Mouse (Mus musculus) embryonic facial prominence, embryonic 10.5 days (tissue): ENCODE measurements at regions not wholly inside any gene's neighbourhood (a gene's known extent, or its start where the extent isn't known, plus 50 kb on each side); places are given as distances from the start of the nearest gene placed in this dataset.

Source experiments
- DNase-seq: peaks from one replicate; pipeline ENCODE4 v3.0.0-alpha.2; 2017; ENCODE audit warnings: low spot score
- H3K27ac ChIP-seq: fragments of 300-500 bp; sonication (generic); replicated peaks from 2 replicates; pipeline ENCODE4 v1.5.1; 2016; ENCODE audit warnings: mild to moderate bottlenecking
- H3K27me3 ChIP-seq: fragments of 300-500 bp; sonication (generic); replicated peaks from 2 replicates; pipeline ENCODE4 v1.6.1; 2016; ENCODE audit warnings: low read depth, mild to moderate bottlenecking; ENCODE audit not compliant: poor library complexity, severe bottlenecking
- H3K36me3 ChIP-seq: fragments of 300-500 bp; sonication (generic); replicated peaks from 2 replicates; pipeline ENCODE4 v1.6.1; 2016; ENCODE audit warnings: mild to moderate bottlenecking, moderate library complexity
- H3K4me1 ChIP-seq: fragments of 300-500 bp; sonication (generic); 2 replicates; pipeline ENCODE4 v1.6.1; 2016
- H3K4me3 ChIP-seq: fragments of 300-500 bp; sonication (generic); 2 replicates; pipeline ENCODE4 v1.5.1; 2016; ENCODE audit warnings: mild to moderate bottlenecking, moderate library complexity
- H3K9me3 ChIP-seq: fragments of 300-500 bp; sonication (generic); 2 replicates; pipeline ENCODE4 v1.6.1; 2016; ENCODE audit warnings: mild to moderate bottlenecking
- WGBS: fragments of 180-500 bp; shearing (Covaris S2); methylation state at CpG from one replicate; pipeline ENCODE4 v1.1.7; 2016; 5-methylcytosine and 5-hydroxymethylcytosine counted together

DNA sequence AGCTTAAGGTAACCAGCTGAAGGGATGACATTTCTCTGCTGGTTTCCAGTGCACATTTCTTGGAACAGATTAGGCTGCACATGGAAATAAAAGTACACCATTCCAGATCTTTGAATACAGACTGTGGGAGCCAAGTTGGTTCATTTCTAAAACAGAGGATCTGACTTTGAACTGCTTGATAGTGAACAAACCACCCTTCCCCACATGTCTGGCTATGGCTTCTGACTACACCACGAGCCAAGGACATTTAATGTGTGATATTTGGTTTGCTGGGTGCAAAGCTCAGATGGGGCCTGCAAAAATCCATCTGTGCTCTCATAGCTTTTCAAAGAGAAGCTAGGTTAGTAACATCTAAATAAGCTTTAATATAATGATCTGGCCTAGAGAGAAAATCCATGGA is 614.7 kb upstream of the Cdh11 start:
- H3K9me3 ChIP-seq = no peaks in the 10 kb centered on the region
- peaks cover 25% of the 10 kb centered on the region for H3K4me1 ChIP-seq
- 87% methylated on average over 1 of the region's 1 CpGs for WGBS
- no peak overlapping the region for H3K27ac ChIP-seq
- no peaks in the 10 kb centered on the region for H3K27me3 ChIP-seq
- H3K4me3 ChIP-seq = no peak overlapping the region
- no peaks in the 10 kb centered on the region for H3K36me3 ChIP-seq
- DNase-seq = no peak

- H3K36me3 ChIP-seq = no peaks in the 10 kb centered on the region
- no peak for DNase-seq
- no peak overlapping the region; the same call in 1 of the 2 replicates for H3K27ac ChIP-seq
- 81% methylated on average over 3 of the region's 3 CpGs for WGBS
- no peak overlapping the region for H3K4me3 ChIP-seq
- peaks cover 23% of the 10 kb centered on the region for H3K4me1 ChIP-seq
- no peaks in the 10 kb centered on the region for H3K9me3 ChIP-seq
- H3K27me3 ChIP-seq = no peaks in the 10 kb centered on the region
Observed at GRCm38 (mm10) chr8:103402731-103403130, 617.3 kb upstream of the Cdh11 start.

- Histone ChIP-seq H3K9me3 (no peaks in the 10 kb centered on the region), H3K4me3 (no peak overlapping the region), H3K27ac (no peak overlapping the region), H3K36me3 (no peaks in the 10 kb centered on the region), H3K4me1 (peaks cover 27% of the 10 kb centered on the region), H3K27me3 (no peaks in the 10 kb centered on the region)
- 93% methylated on average over 4 of the region's 4 CpGs for WGBS
- no peak for DNase-seq
Observed at GRCm38 (mm10) chr8:103403826-103404225, 618.4 kb upstream of the Cdh11 start.

GRCm38 (mm10) chr8:103405787-103406186 is 620.3 kb upstream of the Cdh11 start:
- DNase-seq = no peak

DNA sequence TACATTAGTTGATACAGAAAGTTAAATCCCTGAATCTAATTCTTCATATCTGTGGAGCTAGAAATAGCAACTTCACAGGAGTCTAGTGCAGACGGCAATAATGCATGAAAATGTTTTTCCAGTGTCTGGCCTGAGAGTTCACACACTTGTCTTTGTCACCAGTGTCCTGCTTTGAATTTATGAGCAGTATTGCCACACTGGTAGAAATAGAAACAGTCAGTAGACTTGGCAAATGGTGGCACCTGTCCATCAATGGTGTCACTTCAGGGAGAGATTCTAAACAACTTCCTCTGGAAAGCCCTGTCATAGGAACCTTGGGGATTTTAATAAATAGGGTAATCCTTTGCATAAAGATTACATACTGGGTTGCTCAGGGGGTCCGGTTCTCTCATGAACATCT is 621.5 kb upstream of the Cdh11 start:
- Histone ChIP-seq H3K27ac (no peak overlapping the region), H3K9me3 (no peaks in the 10 kb centered on the region), H3K36me3 (no peaks in the 10 kb centered on the region), H3K4me3 (no peak overlapping the region), H3K4me1 (peaks cover 42% of the 10 kb centered on the region), H3K27me3 (no peaks in the 10 kb centered on the region)
- 85% methylated on average over 2 of the region's 2 CpGs for WGBS
- DNase-seq = no peak

More at GRCm38 (mm10) chr8:103405787-103406186, 620.3 kb upstream of the Cdh11 start:
- Histone ChIP-seq H3K36me3 (no peaks in the 10 kb centered on the region), H3K9me3 (no peaks in the 10 kb centered on the region), H3K27me3 (no peaks in the 10 kb centered on the region), H3K4me1 (peaks cover 42% of the 10 kb centered on the region), H3K4me3 (no peak overlapping the region), H3K27ac (no peak overlapping the region; the same call in 1 of the 2 replicates)
- 92% methylated on average over 12 of the region's 12 CpGs for WGBS

DNA sequence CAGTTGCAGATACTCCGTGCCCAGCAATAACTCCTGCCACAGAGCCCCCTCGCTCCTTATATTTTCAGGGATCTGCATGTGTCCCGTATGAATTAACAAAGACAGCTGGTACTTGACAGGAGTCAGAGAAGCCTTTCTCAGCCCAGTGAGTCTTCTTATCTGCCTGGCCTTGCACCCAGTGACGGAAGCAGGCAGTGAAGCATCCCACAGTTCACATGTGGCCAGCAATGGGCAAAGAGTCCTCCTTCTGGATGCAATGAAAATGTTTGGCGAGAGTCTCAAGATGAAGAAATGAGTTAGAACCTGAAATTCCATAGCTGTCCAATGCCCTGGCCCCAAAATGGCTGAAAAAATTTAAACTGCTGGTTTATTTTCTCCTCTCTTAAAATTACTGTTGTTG is 622.2 kb upstream of the Cdh11 start:
- Histone ChIP-seq H3K4me1 (peaks cover 37% of the 10 kb centered on the region), H3K9me3 (no peaks in the 10 kb centered on the region), H3K27ac (peak overlapping the region; percentile 70; the same call in 1 of the 2 replicates), H3K36me3 (no peaks in the 10 kb centered on the region), H3K27me3 (no peaks in the 10 kb centered on the region), H3K4me3 (no peak overlapping the region)
- no peak for DNase-seq
- 83% methylated on average over 5 of the region's 5 CpGs for WGBS

DNA sequence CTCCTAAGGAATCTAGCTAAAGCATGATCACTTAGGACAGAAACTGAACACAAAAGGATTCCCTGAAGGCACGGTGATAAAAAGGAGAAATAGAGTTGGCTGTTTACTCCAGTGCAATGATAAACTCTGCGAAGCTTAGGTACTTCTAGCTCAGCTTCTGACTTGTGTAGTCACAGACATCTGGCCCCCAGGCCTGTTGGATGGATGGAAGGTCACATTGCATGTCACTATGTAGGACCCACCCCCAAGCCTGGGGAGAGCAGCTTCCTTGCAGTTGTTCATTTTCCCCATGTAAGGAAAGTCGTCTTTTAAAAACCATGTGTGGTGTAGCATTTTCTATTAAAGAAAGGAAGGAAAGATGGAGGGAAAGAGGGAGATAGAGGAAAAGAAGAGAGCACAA is 623.0 kb upstream of the Cdh11 start:
- no peaks in the 10 kb centered on the region for H3K9me3 ChIP-seq
- H3K4me1 ChIP-seq = peaks cover 37% of the 10 kb centered on the region
- H3K4me3 ChIP-seq = no peak overlapping the region
- peak; percentile 53 for DNase-seq
- peak overlapping the region; percentile 79 for H3K27ac ChIP-seq
- WGBS = 46% methylated on average over 3 of the region's 3 CpGs
- H3K36me3 ChIP-seq = no peaks in the 10 kb centered on the region
- H3K27me3 ChIP-seq = no peaks in the 10 kb centered on the region

DNA sequence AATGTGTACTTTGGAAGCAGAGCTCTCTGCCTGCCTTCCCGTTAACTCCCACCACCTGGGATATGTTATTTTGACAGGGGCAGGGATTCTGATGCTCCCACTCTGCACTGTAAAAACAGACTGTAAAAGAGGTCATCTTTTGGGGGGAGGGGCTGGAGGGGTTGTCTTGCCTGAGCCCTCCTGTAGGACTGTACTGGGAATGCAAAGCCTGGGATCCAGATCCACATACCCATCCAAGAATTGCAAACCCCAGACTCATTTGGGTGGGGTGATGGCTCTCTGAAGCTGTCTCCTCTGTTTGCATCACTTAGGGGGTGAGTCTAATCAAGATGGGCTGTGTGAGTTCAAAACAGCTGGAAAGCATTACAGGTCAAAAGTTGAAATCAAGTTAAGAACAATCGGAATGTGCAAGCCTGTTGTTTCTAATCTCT is 623.7 kb upstream of the Cdh11 start:
- Histone ChIP-seq H3K4me1 (peaks cover 39% of the 10 kb centered on the region), H3K36me3 (no peaks in the 10 kb centered on the region), H3K9me3 (no peaks in the 10 kb centered on the region), H3K27me3 (no peaks in the 10 kb centered on the region), H3K4me3 (no peak overlapping the region), H3K27ac (peak overlapping the region; percentile 79)
- peak; percentile 84 for DNase-seq
- 26% methylated on average over 2 of the region's 2 CpGs for WGBS

- 77% methylated on average over 7 of the region's 7 CpGs for WGBS
- peak overlapping the region; percentile 40 for H3K27ac ChIP-seq
Observed at GRCm38 (mm10) chr8:103412731-103413130, 627.3 kb upstream of the Cdh11 start.

DNA sequence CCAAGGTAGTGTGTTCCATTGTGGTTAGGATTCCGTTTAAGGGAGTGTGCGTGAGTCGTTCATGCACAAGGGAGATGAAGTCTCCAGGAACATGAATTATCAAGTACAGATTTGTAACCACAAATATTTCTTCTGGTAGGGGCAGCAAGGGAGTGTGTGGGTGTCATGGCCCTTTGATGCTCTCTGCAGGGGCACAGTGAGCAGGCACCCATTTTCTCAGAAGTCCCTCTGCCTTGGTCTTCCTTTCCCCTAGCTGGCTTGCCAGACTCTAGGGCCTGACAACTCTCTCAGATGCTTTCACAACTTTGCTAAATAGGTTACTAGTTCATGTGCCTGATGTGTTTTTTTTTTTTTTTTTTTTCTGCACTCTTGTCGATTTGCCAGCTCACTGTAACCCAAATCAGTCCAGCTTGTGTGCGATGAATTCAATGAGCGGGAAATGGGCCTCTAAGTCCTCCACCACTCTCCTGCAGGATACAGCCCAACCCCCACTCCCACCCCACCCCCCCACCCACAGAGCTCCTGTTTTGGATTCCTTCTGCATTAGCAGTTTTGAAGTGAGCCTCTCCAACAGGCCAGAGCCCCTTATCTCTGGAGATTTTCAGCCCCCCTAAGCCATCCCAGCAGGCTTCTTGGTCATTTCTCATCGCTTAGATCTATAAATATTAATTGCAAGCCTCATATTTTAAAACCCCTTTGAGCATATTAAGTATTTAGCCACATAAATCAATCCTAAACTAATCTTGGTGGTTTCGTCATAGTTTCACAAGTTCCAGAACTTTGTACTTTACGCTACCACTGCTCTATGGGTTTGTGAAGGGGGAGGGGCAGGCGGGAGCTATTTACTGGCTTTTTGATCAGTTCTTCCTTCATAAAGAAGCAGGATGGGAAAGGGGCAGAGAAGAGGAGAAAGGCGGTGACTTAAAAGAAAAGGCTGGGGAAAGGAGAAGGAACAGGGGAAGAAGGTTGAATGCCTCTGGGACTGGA is 628.4 kb upstream of the Cdh11 start:
- DNase-seq = no peak
- no peaks in the 10 kb centered on the region for H3K36me3 ChIP-seq
- H3K4me3 ChIP-seq = no peak overlapping the region
- H3K27me3 ChIP-seq = no peaks in the 10 kb centered on the region
- 69% methylated on average over 11 of the region's 11 CpGs for WGBS
- no peaks in the 10 kb centered on the region for H3K9me3 ChIP-seq
- H3K27ac ChIP-seq = peak overlapping the region; percentile 67
- peaks cover 31% of the 10 kb centered on the region for H3K4me1 ChIP-seq

More at GRCm38 (mm10) chr8:103412731-103413130, 627.3 kb upstream of the Cdh11 start:
- no peak for DNase-seq
- H3K9me3 ChIP-seq = no peaks in the 10 kb centered on the region
- H3K4me1 ChIP-seq = peaks cover 41% of the 10 kb centered on the region
- no peaks in the 10 kb centered on the region for H3K36me3 ChIP-seq
- no peak overlapping the region for H3K4me3 ChIP-seq
- no peaks in the 10 kb centered on the region for H3K27me3 ChIP-seq

DNA sequence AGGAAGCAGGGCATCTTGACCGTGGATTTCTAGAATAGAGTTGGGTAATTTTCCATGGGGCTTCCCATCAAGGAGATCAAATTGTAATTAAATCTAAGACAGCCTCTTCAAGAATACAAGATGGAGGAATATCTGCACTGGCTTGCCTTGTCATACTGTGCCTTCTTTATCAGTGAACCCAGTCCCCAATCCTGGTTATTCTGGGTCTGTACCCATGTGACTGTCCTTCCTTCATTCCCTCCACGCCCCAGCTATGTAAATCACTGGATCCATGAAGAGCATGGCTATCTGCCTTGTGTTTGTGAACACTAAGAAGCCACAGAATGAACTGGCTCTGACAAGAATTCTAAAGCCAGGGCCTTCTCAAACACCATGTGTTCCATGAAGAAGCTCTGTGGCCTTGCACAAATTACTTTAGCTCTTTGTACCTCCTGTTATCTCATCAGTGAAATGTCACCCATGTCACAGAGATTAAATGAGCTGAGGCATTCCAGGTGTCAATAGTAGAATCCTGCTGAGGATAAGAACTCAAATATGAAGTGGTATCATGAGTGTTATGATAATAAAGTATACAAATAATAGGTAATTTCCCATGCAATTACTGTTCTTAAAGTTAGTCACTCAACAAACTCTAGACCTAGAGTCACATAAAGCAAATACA is 637.0 kb upstream of the Cdh11 start:
- Histone ChIP-seq H3K36me3 (no peaks in the 10 kb centered on the region), H3K4me3 (no peak overlapping the region), H3K9me3 (no peaks in the 10 kb centered on the region), H3K27ac (no peak overlapping the region), H3K27me3 (no peaks in the 10 kb centered on the region), H3K4me1 (no peaks in the 10 kb centered on the region; the same call in 1 of the 2 replicates)
- 83% methylated on average over 2 of the region's 2 CpGs for WGBS
- no peak for DNase-seq

DNA sequence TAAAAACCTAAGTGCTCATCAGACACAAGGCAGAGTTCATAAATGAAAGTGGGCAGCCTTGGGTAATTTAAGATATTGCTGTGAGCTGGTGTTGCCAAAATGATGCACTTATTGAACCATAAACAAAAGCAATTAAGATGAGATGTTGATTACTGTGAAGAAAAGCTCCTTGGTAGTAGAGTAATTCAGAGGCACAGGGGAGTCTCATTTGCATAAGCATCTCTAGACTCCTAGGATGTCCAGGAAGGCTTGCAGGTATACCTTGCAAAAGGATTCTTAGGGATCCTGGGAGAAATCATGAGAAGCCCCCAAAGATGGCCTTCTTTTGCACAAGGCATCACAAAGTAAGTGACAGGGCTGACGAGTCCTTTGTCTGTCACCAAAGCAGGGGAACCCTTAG is 640.5 kb upstream of the Cdh11 start:
- Histone ChIP-seq H3K27me3 (no peaks in the 10 kb centered on the region), H3K4me1 (no peaks in the 10 kb centered on the region), H3K36me3 (no peaks in the 10 kb centered on the region), H3K9me3 (no peaks in the 10 kb centered on the region), H3K4me3 (no peak overlapping the region), H3K27ac (no peak overlapping the region)
- 80% methylated on average over 1 of the region's 1 CpGs for WGBS
- no peak for DNase-seq
